Mouse (Mus musculus) hindbrain, embryonic 16.5 days (tissue): ENCODE data around the gene Apbb2. TPM values are rescaled to one million over a fixed set of nuclear protein-coding genes. Genes with fewer than 3 reads are reported as not detected.
A peak's percentile ranks its signal among the peaks of the same experiment; 100 is the strongest.

ENCODE experiments used
- ATAC-seq: fragments of 200-750 bp; cut with Nextera tagmentation; 2 replicates; pipeline ENCODE4 v1.8.0; 2017; ENCODE audit warnings: moderate TSS enrichment, moderate library complexity
- H3K27ac ChIP-seq: fragments of 300-500 bp; sonication (generic); 2 replicates; pipeline ENCODE4 v1.5.1; 2014; ENCODE audit warnings: low read depth, mild to moderate bottlenecking, control low read depth, low read length, moderate library complexity
- H3K27me3 ChIP-seq: fragments of 300-500 bp; sonication (generic); replicated peaks from 2 replicates; pipeline ENCODE4 v1.6.1; 2014; ENCODE audit warnings: low read length; ENCODE audit not compliant: control insufficient read depth, insufficient read depth
- H3K36me3 ChIP-seq: fragments of 300-500 bp; sonication (generic); 2 replicates; pipeline ENCODE4 v1.6.1; 2014; ENCODE audit warnings: mild to moderate bottlenecking, low read length, moderate library complexity, mixed read lengths; ENCODE audit not compliant: control insufficient read depth, insufficient read depth
- H3K4me1 ChIP-seq: fragments of 300-500 bp; sonication (generic); 2 replicates; pipeline ENCODE4 v1.6.1; 2014; ENCODE audit warnings: low read depth, low read length; ENCODE audit not compliant: control insufficient read depth, insufficient read depth
- H3K4me2 ChIP-seq: fragments of 300-500 bp; sonication (generic); 2 replicates; pipeline ENCODE4 v1.6.1; 2014; ENCODE audit warnings: mild to moderate bottlenecking, low read length, control low read depth, moderate library complexity
- H3K4me3 ChIP-seq: fragments of 300-500 bp; sonication (generic); 2 replicates; pipeline ENCODE4 v1.5.1; 2014; ENCODE audit warnings: mild to moderate bottlenecking, low read length, control low read depth, moderate library complexity
- H3K9ac ChIP-seq: fragments of 300-500 bp; sonication (generic); 2 replicates; pipeline ENCODE4 v1.6.1; 2014; ENCODE audit warnings: low read depth, mild to moderate bottlenecking, control low read depth, low read length, moderate library complexity
- H3K9me3 ChIP-seq: fragments of 300-500 bp; sonication (generic); 2 replicates; pipeline ENCODE4 v1.6.1; 2014; ENCODE audit warnings: mild to moderate bottlenecking, low read length, moderate library complexity; ENCODE audit not compliant: control insufficient read depth
- WGBS: fragments of 180-500 bp; shearing (Covaris S2); extraction: QIAGEN DNeasy Blood & Tissue Kit; methylation state at CpG from one replicate; pipeline ENCODE4 v1.1.7; 2014; 5-methylcytosine and 5-hydroxymethylcytosine counted together
- polyA plus RNA-seq: library from polyadenylated mRNA; unstranded; fragments of >200 nt; fragmentation: Nextera tagmentation; extraction: Ambion mirVana; gene quantifications from 2 replicates; pipeline ENCODE4 v1.2.1, GENCODE M21; 2015

Gene Apbb2
- 97.0 and 114 TPM in 2 replicates for polyA plus RNA-seq

DNA sequence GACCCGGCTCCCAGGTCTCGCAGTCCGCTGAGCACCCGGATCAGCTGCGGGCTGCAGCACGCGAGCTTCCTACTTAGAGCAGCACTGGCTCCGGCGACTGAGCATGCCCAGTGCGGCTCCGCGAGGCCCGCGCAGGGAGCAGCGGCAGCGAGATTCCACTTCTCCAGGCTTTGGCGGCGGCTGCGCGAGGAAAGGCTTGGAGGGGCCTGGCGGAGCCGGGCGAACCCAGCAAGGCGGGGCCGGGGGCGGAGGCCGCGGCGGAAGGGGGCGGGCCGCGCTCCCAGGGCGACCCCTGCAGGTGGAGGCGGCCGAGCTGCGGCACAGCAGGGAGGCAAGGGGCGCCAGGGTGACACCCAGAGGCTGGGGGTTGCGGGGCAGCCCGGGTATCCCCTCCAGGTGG lies at the start of gene Apbb2:
Gene Apbb2, minus strand, starts transcription at position 188 of the 400 bp plus-strand sequence.
- H3K9ac ChIP-seq, result peak within 1 kb of the TSS; percentile 99
- peak within 1 kb of the TSS; percentile 96 for H3K27ac ChIP-seq
- peak; percentile 95 for ATAC-seq
- WGBS, result 0% methylated on average over 23 of the region's 39 CpGs
- H3K4me3 ChIP-seq, result peak within 1 kb of the TSS; percentile 95
- H3K4me2 ChIP-seq, result peak within 1 kb of the TSS; percentile 67
- peaks cover 24% of the 10 kb centered on the region for H3K4me1 ChIP-seq
- no peaks in the 10 kb centered on the region for H3K9me3 ChIP-seq
- H3K36me3 ChIP-seq, result no peaks in the 10 kb centered on the region
- H3K27me3 ChIP-seq, result no peaks in the 10 kb centered on the region

GRCm38 (mm10) chr5:66654220-66654619 lies 35.6 kb upstream of the Apbb2 start:
- WGBS, result 36% methylated on average over 5 of the region's 5 CpGs
- peak; percentile 60; the same call in 1 of the 2 replicates for ATAC-seq
- H3K4me3 ChIP-seq, result no peak overlapping the region
- H3K4me1 ChIP-seq, result peaks cover 3% of the 10 kb centered on the region; the same call in 1 of the 2 replicates
- H3K9ac ChIP-seq, result no peak overlapping the region
- H3K27ac ChIP-seq, result no peak overlapping the region
- H3K36me3 ChIP-seq, result no peaks in the 10 kb centered on the region
- no peak overlapping the region for H3K4me2 ChIP-seq
- H3K27me3 ChIP-seq, result no peaks in the 10 kb centered on the region
- no peaks in the 10 kb centered on the region for H3K9me3 ChIP-seq

GRCm38 (mm10) chr5:66647504-66647903 lies 28.9 kb upstream of the Apbb2 start:
- H3K4me3 ChIP-seq, result no peak overlapping the region
- H3K4me2 ChIP-seq, result no peak overlapping the region
- H3K27me3 ChIP-seq, result no peaks in the 10 kb centered on the region
- H3K36me3 ChIP-seq, result no peaks in the 10 kb centered on the region
- H3K9ac ChIP-seq, result no peak overlapping the region
- no peak overlapping the region for H3K27ac ChIP-seq
- ATAC-seq, result no peak
- no peaks in the 10 kb centered on the region for H3K9me3 ChIP-seq
- no peaks in the 10 kb centered on the region for H3K4me1 ChIP-seq
- 68% methylated on average over 7 of the region's 7 CpGs for WGBS

GRCm38 (mm10) chr5:66643260-66643659 lies 24.7 kb upstream of the Apbb2 start:
- ATAC-seq, result no peak
- Histone ChIP-seq H3K27ac (no peak overlapping the region), H3K4me1 (no peaks in the 10 kb centered on the region), H3K9ac (no peak overlapping the region), H3K27me3 (no peaks in the 10 kb centered on the region), H3K4me2 (no peak overlapping the region), H3K36me3 (no peaks in the 10 kb centered on the region), H3K4me3 (no peak overlapping the region), H3K9me3 (no peaks in the 10 kb centered on the region)
- WGBS, result 91% methylated on average over 5 of the region's 5 CpGs

GRCm38 (mm10) chr5:66642156-66642555 lies 23.6 kb upstream of the Apbb2 start:
- H3K4me3 ChIP-seq, result no peak overlapping the region
- H3K4me1 ChIP-seq, result no peaks in the 10 kb centered on the region
- no peak for ATAC-seq
- no peaks in the 10 kb centered on the region for H3K36me3 ChIP-seq
- H3K9me3 ChIP-seq, result no peaks in the 10 kb centered on the region
- no peak overlapping the region for H3K9ac ChIP-seq
- H3K4me2 ChIP-seq, result no peak overlapping the region
- WGBS, result 97% methylated on average over 4 of the region's 4 CpGs
- H3K27ac ChIP-seq, result no peak overlapping the region
- H3K27me3 ChIP-seq, result no peaks in the 10 kb centered on the region

DNA sequence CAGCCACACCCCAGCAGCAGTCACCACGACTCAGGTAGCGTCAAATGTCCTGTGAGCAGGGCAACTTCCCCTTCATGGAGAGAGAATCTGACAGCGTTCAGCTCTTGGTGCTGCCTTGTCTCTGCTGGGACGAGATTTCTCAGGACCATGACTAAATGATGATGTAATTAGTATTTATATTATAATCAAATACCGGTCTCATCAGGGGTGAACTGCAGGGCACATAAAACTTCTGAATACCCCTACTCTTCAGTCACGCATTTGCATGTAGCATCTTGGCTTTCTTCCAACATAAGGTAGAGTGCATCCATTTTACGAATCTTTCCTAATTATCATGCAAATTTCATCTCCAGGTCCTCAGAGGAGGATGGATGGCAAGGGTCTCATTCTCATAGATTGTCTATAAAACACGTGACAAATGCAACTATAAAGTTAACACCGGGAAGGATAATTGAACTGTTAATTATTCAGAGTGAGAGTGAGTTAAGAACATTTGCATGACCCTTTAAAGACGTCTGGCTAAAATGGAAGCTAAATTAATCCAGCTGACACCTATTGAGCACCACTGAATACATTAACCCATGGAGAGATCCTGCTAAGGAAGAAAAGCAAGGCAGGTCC lies 17.0 kb upstream of the Apbb2 start:
- no peak overlapping the region for H3K27ac ChIP-seq
- no peak for ATAC-seq

GRCm38 (mm10) chr5:66627805-66628204 lies 9.2 kb upstream of the Apbb2 start:
- H3K27me3 ChIP-seq, result no peaks in the 10 kb centered on the region
- peak overlapping the region; percentile 38; the same call in 1 of the 2 replicates for H3K9ac ChIP-seq
- H3K4me2 ChIP-seq, result no peak overlapping the region
- H3K4me1 ChIP-seq, result no peaks in the 10 kb centered on the region
- H3K36me3 ChIP-seq, result no peaks in the 10 kb centered on the region
- ATAC-seq, result 0 out of 2 replicates have a peak, but pooled peaks have one; percentile 37
- 40% methylated on average over 7 of the region's 7 CpGs for WGBS
- no peak overlapping the region for H3K27ac ChIP-seq
- H3K9me3 ChIP-seq, result no peaks in the 10 kb centered on the region
- H3K4me3 ChIP-seq, result no peak overlapping the region

More for the DNA sequence above, 17.0 kb upstream of the Apbb2 start:
- H3K9ac ChIP-seq, result no peak overlapping the region
- no peak overlapping the region for H3K4me3 ChIP-seq
- H3K9me3 ChIP-seq, result no peaks in the 10 kb centered on the region
- 31% methylated on average over 10 of the region's 10 CpGs for WGBS
- no peaks in the 10 kb centered on the region for H3K27me3 ChIP-seq
- no peaks in the 10 kb centered on the region for H3K36me3 ChIP-seq
- no peaks in the 10 kb centered on the region for H3K4me1 ChIP-seq
- H3K4me2 ChIP-seq, result no peak overlapping the region

- Histone ChIP-seq H3K36me3 (no peaks in the 10 kb centered on the region), H3K9me3 (no peaks in the 10 kb centered on the region), H3K4me2 (peak overlapping the region; percentile 67), H3K4me1 (peaks cover 19% of the 10 kb centered on the region), H3K27ac (peak overlapping the region; percentile 62), H3K9ac (peak overlapping the region; percentile 58), H3K4me3 (peak overlapping the region; percentile 50), H3K27me3 (no peaks in the 10 kb centered on the region)
- ATAC-seq, result peak; percentile 79
- WGBS, result under 1% methylated on average over 38 of the region's 41 CpGs
Measured at GRCm38 (mm10) chr5:66620191-66620625, 1.6 kb upstream of the Apbb2 start.

GRCm38 (mm10) chr5:66619675-66620074 lies 1.1 kb upstream of the Apbb2 start:
- peaks cover 22% of the 10 kb centered on the region for H3K4me1 ChIP-seq
- no peak for ATAC-seq
- H3K4me2 ChIP-seq, result peak overlapping the region; percentile 67
- peak overlapping the region; percentile 50 for H3K4me3 ChIP-seq
- H3K36me3 ChIP-seq, result no peaks in the 10 kb centered on the region
- peak overlapping the region; percentile 62; the same call in 1 of the 2 replicates for H3K27ac ChIP-seq
- peak overlapping the region; percentile 58 for H3K9ac ChIP-seq
- WGBS, result 42% methylated on average over 8 of the region's 8 CpGs
- no peaks in the 10 kb centered on the region for H3K27me3 ChIP-seq
- H3K9me3 ChIP-seq, result no peaks in the 10 kb centered on the region
